Mouse (Mus musculus) cerebral cortex, adult 2 months (tissue): ENCODE measurements around the gene Pigf.

ENCODE experiments used
- WGBS: fragments of 180-500 bp; shearing (Covaris S2); methylation state at CpG from one replicate; pipeline ENCODE4 v1.1.7; 2018; 5-methylcytosine and 5-hydroxymethylcytosine counted together

Gene Pigf

GRCm38 (mm10) chr17:87024491-87025242 is 539 bp downstream of the Pigf start:
- 3% methylated on average over 55 of the region's 55 CpGs for WGBS

- 89% methylated on average over 5 of the region's 5 CpGs for whole genome bisulfite sequencing
These were observed 5.5 kb downstream of the Pigf start for GRCm38 (mm10) chr17:87019692-87020091.

- 33% methylated on average over 13 of the region's 13 CpGs for WGBS
These were observed 13.7 kb downstream of the Pigf start for GRCm38 (mm10) chr17:87011301-87012019.

DNA sequence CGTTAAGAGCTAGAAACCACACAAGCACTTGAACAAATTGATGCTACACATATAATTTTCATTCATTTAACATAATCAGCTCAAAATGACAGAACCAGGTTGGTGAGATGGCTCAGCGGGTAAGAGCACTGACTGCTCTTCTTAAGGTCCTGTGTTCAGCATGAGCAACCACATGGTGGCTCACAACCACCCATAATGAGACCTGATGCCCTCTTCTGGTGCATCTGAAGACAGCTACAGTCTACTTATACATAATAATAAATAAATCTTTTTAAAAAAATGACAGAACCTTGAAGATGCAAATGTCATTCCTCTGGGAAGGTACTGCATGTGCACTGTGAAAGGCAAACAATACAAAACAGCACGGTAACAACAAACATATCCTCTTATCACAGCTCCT is 16.3 kb downstream of the Pigf start:
- WGBS, result 86% methylated on average over 3 of the region's 3 CpGs

DNA sequence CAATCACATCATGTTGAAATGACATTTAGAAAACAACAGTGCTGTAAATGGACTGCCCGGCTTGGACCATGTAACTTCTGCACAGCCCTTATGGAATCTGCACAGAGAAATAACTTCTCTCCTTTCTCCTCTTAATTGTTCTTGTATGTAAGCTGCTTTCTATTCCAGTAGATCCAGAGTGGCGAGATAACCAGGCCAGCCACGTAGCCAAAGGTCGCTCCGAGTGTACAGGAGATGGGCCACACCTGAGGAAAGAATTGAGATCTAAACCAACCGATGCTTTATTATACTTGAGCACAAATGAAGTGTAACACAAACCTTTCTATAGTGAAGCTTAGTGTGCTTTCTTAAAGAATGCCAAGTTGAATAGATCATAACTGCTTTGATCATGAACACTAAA is 27.9 kb downstream of the Pigf start:
- 94% methylated on average over 6 of the region's 6 CpGs for WGBS

DNA sequence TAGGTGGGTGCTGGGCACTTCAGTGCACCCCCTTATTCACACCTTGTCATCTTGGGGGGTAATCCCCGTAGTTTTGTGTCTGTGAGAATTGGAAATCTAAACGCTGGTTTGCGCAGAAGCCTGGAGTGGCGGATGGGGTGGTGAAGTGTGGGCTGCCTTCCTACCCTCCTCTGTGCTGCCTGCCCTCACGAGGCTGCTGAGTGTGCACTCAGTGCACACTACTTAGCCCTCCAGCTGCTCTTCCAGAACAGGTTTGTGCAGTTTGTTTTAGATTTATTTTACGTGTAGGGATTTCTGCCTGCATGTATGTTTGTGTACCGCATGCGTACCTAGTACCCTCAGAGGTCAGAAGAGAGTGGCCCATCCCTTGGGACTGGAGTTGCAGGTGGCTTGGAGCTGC is 33.9 kb downstream of the Pigf start:
- 78% methylated on average over 8 of the region's 8 CpGs for WGBS

DNA sequence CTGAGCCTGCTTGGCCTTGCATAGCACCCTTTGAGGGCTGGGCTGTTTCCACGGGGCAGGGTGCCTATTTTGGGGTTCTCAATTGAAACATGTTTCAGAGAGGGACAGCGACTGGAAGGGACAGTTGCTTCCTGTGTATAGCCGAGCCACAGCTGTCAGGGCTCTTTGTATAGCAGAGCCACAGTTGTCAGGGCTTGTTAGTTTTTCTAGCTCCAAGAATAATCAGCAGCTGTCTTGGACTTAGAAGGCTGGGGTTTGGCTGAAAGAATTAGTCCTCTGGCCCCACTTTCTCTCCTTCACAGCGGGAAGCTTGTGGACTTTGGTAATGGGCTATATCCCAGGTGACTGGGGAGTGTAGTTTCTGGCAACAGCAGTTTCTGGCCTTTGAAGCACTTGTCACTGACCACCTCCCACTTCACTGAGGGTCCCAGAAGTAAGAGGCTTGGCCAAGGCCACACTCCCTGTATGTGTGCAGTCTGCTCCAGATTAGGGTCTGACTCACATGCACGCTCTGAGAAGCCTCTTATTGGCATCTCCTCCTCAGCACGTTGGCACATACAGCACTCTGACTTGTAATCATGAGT is 36.5 kb downstream of the Pigf start:
- 40% methylated on average over 6 of the region's 6 CpGs for WGBS

DNA sequence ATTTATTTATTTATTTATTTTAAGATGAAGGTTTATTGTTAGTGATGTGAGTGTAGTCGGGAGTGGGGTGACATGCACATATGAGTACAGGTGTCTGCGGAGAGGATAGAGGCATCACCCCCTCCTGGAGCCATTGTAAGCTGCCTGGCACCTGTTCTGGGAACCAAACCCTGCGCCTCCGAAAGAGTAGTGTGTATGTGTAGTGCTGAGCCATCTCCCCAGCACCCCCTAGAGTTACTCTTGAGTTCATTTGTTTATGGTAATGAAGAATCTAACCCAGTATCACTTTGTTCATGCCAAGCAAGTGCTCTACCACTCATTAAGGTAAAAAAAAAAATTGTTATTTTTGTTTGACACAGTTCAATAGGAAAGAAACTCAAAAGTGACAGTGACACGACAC is 37.0 kb downstream of the Pigf start:
- WGBS, result 70% methylated on average over 5 of the region's 5 CpGs

GRCm38 (mm10) chr17:86986449-86987138 is 38.6 kb downstream of the Pigf start:
- WGBS, result 66% methylated on average over 17 of the region's 17 CpGs

DNA sequence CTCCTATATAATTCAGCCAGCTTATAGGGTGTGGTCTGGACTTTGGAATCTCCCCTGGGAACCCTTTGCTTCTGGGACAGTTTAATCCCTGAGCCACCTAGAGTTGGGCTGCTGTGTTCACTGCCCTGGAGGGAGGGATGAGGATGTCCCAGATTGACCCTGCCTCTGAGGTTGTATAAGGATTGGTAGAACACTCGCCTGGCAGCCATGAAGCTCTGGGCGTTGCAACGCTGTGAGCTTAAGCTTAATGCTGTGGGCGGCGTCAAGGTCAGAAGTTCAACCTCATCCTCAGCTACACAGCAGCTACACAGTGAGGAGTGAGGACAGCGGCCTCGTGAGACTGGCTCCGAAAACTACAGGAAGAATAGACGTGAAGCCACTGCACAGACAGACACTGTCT is 42.7 kb downstream of the Pigf start:
- 72% methylated on average over 9 of the region's 9 CpGs for WGBS

DNA sequence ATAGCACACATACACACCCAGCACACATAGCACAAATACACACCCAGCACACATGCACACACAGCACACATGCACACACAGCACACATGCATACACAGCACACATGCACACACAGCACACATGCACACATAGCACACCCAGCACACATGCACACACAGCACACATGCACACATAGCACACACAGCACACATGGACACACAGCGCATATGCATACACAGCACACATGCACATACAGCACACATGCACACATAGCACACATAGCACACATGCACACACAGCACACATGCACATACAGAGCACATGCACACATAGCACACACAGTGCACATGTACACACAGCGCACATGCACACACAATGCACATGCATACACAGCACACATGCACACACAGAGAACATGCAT is 43.5 kb downstream of the Pigf start:
- WGBS, result 100% methylated on average over 2 of the region's 2 CpGs

- 100% methylated on average over 1 of the region's 1 CpGs for WGBS
These were observed 44.0 kb downstream of the Pigf start for GRCm38 (mm10) chr17:86981205-86981604.

DNA sequence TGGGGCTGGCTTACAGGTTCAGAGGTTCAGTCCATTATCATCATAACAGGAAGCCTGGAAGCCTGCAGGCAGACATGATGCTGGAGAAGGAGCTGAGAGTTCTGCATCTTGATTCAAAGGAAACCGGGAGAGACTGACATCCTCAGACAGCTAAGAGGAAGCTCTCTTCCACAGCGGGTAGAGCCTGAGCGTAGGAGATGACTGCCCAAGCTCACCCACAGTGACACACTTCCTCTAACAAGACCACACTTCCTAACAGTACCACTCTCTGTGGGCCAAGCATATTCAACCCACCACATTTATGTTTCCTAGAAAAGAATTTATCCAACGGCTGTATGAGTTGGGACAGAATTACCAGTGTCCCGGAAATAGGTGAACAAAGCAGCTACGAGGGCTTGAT is 46.7 kb downstream of the Pigf start:
- WGBS, result 66% methylated on average over 6 of the region's 6 CpGs

DNA sequence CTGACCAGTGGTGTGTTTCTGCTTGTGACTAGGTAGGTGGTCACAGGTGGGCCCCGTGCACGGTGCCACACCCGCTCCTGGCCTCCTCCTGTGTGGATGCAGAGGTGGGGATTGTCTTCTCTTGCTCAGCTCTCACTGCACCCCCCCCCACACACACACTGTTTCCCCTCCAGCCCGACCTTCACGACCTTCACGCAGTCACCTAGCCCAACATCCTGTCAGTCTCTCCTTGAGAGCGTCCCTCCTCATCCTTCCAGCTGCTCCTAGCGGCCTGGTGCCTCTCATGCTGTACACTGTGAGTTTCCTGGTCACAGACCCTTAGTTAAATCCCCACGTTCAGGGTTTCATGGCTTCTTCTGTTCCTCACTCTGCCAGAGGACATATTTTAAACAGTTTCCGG is 48.8 kb downstream of the Pigf start:
- 78% methylated on average over 10 of the region's 10 CpGs for WGBS

GRCm38 (mm10) chr17:86973097-86973496 is 52.1 kb downstream of the Pigf start:
- 87% methylated on average over 2 of the region's 2 CpGs for WGBS

GRCm38 (mm10) chr17:86971860-86972259 is 53.3 kb downstream of the Pigf start:
- WGBS, result 93% methylated on average over 7 of the region's 7 CpGs

DNA sequence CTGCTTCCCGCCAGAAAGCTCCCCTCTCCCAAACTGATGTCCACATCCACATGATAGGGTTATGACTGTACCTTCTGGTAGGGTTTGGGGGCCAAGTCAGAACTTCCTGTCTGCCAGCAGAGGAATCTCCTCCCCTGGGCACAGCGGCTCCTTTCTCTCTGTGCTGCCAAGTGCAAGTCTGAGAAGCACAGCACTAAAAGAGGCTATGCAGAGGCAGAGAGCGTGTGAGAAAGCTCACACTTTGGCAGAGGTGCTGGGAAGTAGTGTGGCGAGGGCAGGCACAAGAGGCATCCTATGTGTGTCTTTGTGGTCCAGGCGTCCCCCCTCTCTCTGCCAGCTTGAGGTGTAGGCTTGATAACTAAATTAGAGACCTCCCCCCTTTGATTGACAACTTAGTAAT is 54.2 kb downstream of the Pigf start:
- 43% methylated on average over 5 of the region's 5 CpGs for WGBS

GRCm38 (mm10) chr17:86970026-86970750 is 55.0 kb downstream of the Pigf start:
- WGBS, result 92% methylated on average over 15 of the region's 15 CpGs

GRCm38 (mm10) chr17:86969582-86969981 is 55.6 kb downstream of the Pigf start:
- 48% methylated on average over 5 of the region's 5 CpGs for WGBS

DNA sequence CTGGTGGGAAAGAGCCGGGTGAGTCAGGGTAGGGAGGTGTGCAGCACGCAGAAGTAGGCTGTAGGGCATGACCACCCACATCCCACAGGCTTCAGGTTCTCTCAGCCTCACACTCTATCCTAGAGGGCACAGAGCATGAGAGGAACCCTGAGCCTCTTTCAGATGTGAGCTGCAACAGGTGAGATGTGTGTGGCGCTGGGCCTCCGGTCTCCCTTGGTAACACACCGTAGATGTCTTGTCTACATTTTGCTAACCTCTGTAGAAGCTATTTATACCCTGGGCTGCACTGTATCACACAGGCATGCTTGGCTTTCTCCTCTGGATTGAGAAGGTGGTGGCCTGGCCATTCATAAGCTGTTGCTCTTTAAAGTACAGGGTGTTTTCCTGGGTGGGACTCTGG is 56.6 kb downstream of the Pigf start:
- WGBS, result 70% methylated on average over 5 of the region's 5 CpGs
